Mouse (Mus musculus) intestine, embryonic 14.5 days (tissue): ENCODE measurements around the gene Usp31. TPM values are rescaled to one million over a fixed set of nuclear protein-coding genes. Genes with fewer than 3 reads are reported as not detected.

Experiments
- ATAC-seq: fragments of 200-750 bp; cut with Nextera tagmentation; replicated peaks from 2 replicates; pipeline ENCODE4 v1.8.0; 2017; ENCODE audit warnings: low read depth, moderate number of reproducible peaks, moderate TSS enrichment, moderate library complexity; ENCODE audit not compliant: low FRiP score, low TSS enrichment
- DNase-seq: peaks from one replicate; pipeline ENCODE4 v3.0.0-alpha.2; 2018; ENCODE audit warnings: low spot score
- H3K27ac ChIP-seq: fragments of 300-500 bp; sonication (generic); 2 replicates; pipeline ENCODE4 v1.5.1; 2014; ENCODE audit warnings: low read depth, mild to moderate bottlenecking, control low read depth
- H3K27me3 ChIP-seq: fragments of 300-500 bp; sonication (generic); replicated peaks from 2 replicates; pipeline ENCODE4 v1.6.1; 2014; ENCODE audit warnings: low read length, control low read depth; ENCODE audit not compliant: control insufficient read depth, insufficient read depth
- H3K36me3 ChIP-seq: fragments of 300-500 bp; sonication (generic); 2 replicates; pipeline ENCODE4 v1.6.1; 2014; ENCODE audit warnings: low read length, control low read depth; ENCODE audit not compliant: control insufficient read depth, insufficient read depth
- H3K4me1 ChIP-seq: fragments of 300-500 bp; sonication (generic); replicated peaks from 2 replicates; pipeline ENCODE4 v1.6.1; 2014; ENCODE audit warnings: low read length, control low read depth, mixed read lengths; ENCODE audit not compliant: control insufficient read depth, insufficient read depth
- H3K4me2 ChIP-seq: fragments of 300-500 bp; sonication (generic); 2 replicates; pipeline ENCODE4 v1.6.1; 2014; ENCODE audit warnings: low read length
- H3K4me3 ChIP-seq: fragments of 300-500 bp; sonication (generic); 2 replicates; pipeline ENCODE4 v1.5.1; 2014; ENCODE audit warnings: low read depth, low read length, control low read depth, mixed read lengths
- H3K9ac ChIP-seq: fragments of 300-500 bp; sonication (generic); 2 replicates; pipeline ENCODE4 v1.6.1; 2014; ENCODE audit warnings: mild to moderate bottlenecking, low read length
- H3K9me3 ChIP-seq: fragments of 300-500 bp; sonication (generic); 2 replicates; pipeline ENCODE4 v1.6.1; 2016; ENCODE audit warnings: low read length, control low read depth; ENCODE audit not compliant: control insufficient read depth
- WGBS: fragments of 180-500 bp; shearing (Covaris S2); extraction: QIAGEN DNeasy Blood & Tissue Kit; methylation state at CpG from one replicate; pipeline ENCODE4 v1.1.7; 2014; 5-methylcytosine and 5-hydroxymethylcytosine counted together
- polyA plus RNA-seq: library from polyadenylated mRNA; unstranded; fragments of >200 nt; fragmentation: Nextera tagmentation; extraction: Ambion mirVana; gene quantifications from 2 replicates; pipeline ENCODE4 v1.2.1, GENCODE M21; 2014

Usp31 gene
- polyA plus RNA-seq, 1 experiment from 2014 or later = 3.0 TPM

- Histone ChIP-seq H3K4me1 (no peaks in the 10 kb centered on the region), H3K27ac (no peak overlapping the region), H3K27me3 (no peaks in the 10 kb centered on the region), H3K9me3 (no peaks in the 10 kb centered on the region), H3K4me2 (no peak overlapping the region), H3K4me3 (no peak overlapping the region), H3K9ac (no peak overlapping the region), H3K36me3 (no peaks in the 10 kb centered on the region)
- no peak for ATAC-seq
- WGBS = 92% methylated on average over 1 of the region's 1 CpGs
- no peak for DNase-seq
These were observed 112.4 kb downstream of the Usp31 start for GRCm38 (mm10) chr7:121594623-121595022.

Other genes starting within 250 kb of the Usp31 start
- gene Scnn1g, start 27.2 kb upstream of the Usp31 start, polyA plus RNA-seq = not detected in 2 replicates
- gene Scnn1b, start 157.8 kb upstream of the Usp31 start, polyA plus RNA-seq = 0.42 and 0.53 TPM in 2 replicates